Mouse (Mus musculus) G1E (cell line): ENCODE results near the gene Efl1.

Experiments
- CTCF ChIP-seq: IDR thresholded peaks from 2 replicates; pipeline ENCODE4 v1.5.1; 2012; ENCODE audit warnings: low read depth, low read length, inconsistent platforms, mixed read lengths
- GATA1 ChIP-seq: IDR thresholded peaks from 2 replicates; pipeline ENCODE4 v1.6.1; 2012; ENCODE audit warnings: borderline replicate concordance, low read length, inconsistent platforms, mixed read lengths
- TAL1 ChIP-seq: conservative IDR thresholded peaks from 2 replicates; pipeline ENCODE4 v1.6.1; 2012; ENCODE audit warnings: low read depth, low read length, inconsistent platforms, mixed read lengths

DNA sequence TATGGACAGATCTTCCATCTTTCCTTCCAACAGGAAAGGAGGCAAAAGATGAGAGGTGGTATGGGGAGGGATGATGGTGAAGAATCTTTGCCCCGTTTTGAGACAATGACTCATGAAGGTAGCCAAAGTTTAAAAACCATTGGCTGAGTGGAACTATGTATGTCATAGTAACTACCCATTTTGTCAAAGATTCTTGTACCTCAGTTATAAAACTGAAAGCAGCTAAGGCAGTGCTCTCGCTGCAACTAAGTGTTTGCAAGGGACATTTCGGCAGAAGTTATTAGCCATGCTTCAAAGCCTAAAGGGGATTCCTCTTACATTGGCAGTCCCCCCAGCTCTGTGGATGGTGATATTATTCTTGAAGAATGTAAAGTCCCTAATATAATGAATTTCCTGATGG lies 1.2 kb upstream of the Efl1 start:
- TF ChIP-seq CTCF, result no peak
- TF ChIP-seq TAL1, result no peak
- no peak for TF ChIP-seq GATA1
